Mouse (Mus musculus): Measurements from ENCODE around the gene Gm17581.
A peak's percentile ranks its signal among the peaks of the same experiment; 100 is the strongest.
"Not testable (repeated sequence)": the region's sequence is repeated elsewhere in the genome, so short reads cannot be mapped to it uniquely, and the experiment has no call there.

The Gm17581 gene

GRCm38 (mm10) chr2:155735766-155736165 lies at the start of gene Gm17581:
TSS of gene Gm17581 (minus strand) at chr2:155735866.
- DNase-seq (ENCODE audit: low read depth, low spot score): not testable (repeated sequence)

- no peak for DNase-seq (ENCODE audit: low read depth, low spot score)
Observed at GRCm38 (mm10) chr2:155784534-155784933, 48.9 kb upstream of the Gm17581 start.

GRCm38 (mm10) chr2:155779506-155779905 lies 43.8 kb upstream of the Gm17581 start:
- no peak for DNase-seq (ENCODE audit: low read depth, low spot score)

DNA sequence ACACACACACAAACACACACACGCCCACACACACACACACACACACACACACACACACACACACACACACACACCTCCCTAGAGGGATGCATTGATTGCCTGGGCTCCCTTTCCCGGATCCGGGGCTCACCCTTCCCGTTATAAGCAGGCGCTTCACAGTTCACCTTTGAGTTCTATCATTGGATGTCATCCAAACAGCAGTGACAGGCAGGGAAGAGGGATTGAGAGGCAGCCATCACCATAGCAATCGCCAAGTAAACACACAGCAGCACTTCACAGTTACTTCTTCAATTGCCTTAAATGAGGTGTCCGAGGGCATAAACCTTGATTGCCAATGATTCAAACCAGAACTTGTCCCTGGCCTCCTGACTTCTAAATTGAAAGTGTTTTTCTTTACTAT lies 43.4 kb upstream of the Gm17581 start:
- no peak for DNase-seq (ENCODE audit: low read depth, low spot score)

GRCm38 (mm10) chr2:155778004-155778403 lies 42.3 kb upstream of the Gm17581 start:
- DNase-seq (ENCODE audit: low read depth, low spot score): no peak

- no peak for DNase-seq (ENCODE audit: low read depth, low spot score)
Observed at GRCm38 (mm10) chr2:155777688-155777985, 42.0 kb upstream of the Gm17581 start.

- DNase-seq (ENCODE audit: low read depth, low spot score): no peak
Observed at GRCm38 (mm10) chr2:155776824-155777687, 41.4 kb upstream of the Gm17581 start.

DNA sequence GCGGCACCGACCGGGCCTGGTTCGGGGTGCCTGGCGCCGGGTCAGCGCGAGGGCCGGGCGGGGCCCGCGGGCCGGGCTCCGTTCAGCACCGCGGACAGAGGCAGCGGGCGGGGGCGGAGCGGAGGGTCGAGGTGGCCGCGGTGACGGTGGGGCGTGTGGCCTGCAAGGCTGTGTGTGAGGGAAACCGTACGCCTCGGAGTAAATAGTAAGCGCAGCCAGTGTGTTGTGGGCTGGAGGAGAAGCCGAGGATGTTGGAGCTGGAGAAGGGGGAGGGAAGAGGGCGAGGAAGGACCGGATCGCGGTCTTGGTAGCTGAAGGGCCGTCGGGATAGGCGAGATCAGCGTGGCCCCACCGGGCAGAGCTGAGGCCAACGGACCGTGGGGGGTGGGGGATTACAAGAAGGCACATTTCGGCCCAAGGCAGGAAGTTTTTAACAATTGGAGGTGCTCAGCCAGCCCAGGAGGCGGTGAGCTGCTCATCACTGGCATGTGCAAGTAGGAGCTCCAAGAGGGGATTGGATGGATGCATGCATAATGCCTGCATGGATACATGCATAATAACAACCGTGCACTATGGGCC lies 40.1 kb upstream of the Gm17581 start:
- DNase-seq (ENCODE audit: low read depth, low spot score): peak; percentile 59

- peak; percentile 32 for DNase-seq (ENCODE audit: low read depth, low spot score)
Observed at GRCm38 (mm10) chr2:155774927-155775684, 39.4 kb upstream of the Gm17581 start, which contains the start of gene Mmp24. TSS of gene Mmp24 (plus strand) at chr2:155775342.

DNA sequence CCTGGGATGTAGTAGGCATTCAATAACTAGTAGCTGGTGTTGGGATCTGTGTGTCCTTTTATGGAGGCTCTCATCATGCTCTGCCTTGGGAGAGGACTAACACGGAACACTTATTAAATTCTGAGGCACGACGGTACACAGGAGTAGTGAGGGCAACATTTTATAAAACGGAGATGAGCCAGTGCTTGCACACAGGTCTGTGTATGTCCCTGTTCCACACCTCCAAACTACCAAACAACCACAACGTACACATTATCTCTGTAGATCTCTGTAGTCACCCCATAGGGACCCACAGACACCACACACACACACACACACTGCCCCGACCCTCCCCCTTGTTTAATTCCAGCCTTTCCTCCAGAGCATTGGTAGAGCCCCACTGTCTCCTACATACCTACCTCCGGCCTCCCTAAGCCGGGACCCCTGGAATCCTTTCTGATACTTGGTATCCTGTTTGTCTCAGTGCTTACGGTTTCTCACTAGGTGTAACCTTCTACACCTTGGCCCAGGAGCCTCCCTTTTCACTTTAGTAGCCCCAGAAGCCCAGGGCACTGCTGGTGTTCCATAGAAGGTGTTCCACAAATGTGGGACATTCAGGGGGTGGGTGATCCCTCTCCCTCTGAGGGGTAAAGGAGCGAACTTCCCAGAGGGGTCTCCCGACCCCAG lies 38.7 kb upstream of the Gm17581 start:
- no peak for DNase-seq (ENCODE audit: low read depth, low spot score)

GRCm38 (mm10) chr2:155773664-155774063 lies 38.0 kb upstream of the Gm17581 start:
- DNase-seq (ENCODE audit: low read depth, low spot score): no peak

DNA sequence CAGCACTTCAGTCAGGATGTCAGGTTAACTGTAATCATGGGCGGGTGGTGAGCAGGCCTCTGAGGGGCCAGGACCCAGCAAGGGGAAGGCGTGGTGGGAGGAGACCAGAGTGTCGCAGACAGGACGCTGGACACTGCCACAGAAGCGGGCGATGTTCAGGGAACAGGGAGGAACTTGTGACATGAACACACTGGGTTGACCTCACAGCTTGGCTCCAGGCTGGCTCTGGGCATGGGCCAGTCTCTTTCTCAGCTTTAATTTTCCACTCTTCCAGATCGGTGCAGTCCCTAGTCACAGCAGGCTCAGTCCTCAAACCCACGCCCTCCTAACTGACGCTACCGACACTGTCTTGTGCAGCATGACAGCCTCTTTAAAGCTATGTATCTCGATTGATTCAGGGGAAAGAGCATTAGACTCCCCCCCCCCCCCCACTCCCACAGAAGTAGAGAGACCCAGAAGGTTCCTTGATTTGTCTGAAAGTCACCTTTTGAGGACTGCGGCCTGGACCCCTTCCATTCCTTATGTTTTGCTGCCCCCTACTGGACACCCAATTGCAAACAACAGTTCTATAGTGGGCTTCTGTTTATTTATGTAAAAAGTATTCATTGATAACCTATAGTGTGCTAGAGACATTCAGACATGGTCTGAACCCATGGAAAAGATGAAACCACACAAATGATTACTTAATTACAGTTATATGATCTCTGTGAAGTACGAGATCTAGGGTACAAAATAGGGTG lies 29.2 kb upstream of the Gm17581 start:
- peak; percentile 73 for DNase-seq (ENCODE audit: low read depth, low spot score)

- peak; percentile 59 for DNase-seq (ENCODE audit: low read depth, low spot score)
Observed at GRCm38 (mm10) chr2:155756855-155757566, 21.3 kb upstream of the Gm17581 start.

GRCm38 (mm10) chr2:155755746-155756145 lies 20.1 kb upstream of the Gm17581 start:
- DNase-seq (ENCODE audit: low read depth, low spot score): peak; percentile 83

DNA sequence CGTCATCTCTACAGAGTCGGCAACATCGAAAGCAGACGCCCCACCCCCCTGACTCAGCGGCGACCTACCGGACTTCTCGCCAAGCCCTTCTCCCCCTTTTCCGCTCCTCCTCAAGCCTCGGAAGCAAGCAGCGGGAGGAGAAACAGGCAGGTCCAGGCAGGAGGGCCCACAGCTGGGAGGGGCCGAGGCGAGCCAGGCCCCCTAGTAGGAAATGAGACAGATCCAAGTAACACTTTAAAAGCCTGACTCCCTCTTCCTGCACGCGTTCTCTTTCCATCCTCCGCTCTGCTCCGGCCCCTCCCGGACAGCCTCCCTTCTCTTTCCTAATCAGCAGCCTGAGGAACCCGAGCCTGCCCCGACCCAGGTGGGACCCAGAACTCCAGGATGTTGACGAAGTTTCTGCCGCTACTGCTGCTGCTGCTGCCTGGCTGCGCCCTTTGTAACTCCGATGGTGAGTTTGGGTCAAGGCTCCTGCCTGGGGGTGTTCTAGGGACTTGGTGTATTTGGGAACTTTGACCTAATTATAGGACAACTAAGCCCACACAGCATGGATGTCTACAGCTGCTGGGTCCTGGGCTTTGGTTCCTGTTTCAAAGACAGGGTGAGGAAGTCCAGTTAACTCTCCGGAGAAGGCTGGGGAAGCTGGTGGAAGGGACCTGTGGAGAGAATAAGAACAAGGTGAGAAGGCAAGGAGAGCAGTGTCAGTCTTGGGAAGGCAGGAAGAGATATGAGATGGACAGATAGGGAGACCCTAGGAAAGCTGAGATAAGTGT lies 15.5 kb upstream of the Gm17581 start, which contains the start of gene Procr:
Gene Procr, plus strand, starts transcription at position 104 of the 773 bp plus-strand sequence.
- DNase-seq (ENCODE audit: low read depth, low spot score): peak; percentile 76

- no peak for DNase-seq (ENCODE audit: low read depth, low spot score)
Observed at GRCm38 (mm10) chr2:155749394-155749793, 13.7 kb upstream of the Gm17581 start.

- DNase-seq (ENCODE audit: low read depth, low spot score): no peak
Observed at GRCm38 (mm10) chr2:155745487-155745886, 9.8 kb upstream of the Gm17581 start.

- DNase-seq (ENCODE audit: low read depth, low spot score): peak; percentile 32
Observed at GRCm38 (mm10) chr2:155743351-155743750, 7.7 kb upstream of the Gm17581 start.

- no peak for DNase-seq (ENCODE audit: low read depth, low spot score)
Observed at GRCm38 (mm10) chr2:155742931-155743337, 7.3 kb upstream of the Gm17581 start.

DNA sequence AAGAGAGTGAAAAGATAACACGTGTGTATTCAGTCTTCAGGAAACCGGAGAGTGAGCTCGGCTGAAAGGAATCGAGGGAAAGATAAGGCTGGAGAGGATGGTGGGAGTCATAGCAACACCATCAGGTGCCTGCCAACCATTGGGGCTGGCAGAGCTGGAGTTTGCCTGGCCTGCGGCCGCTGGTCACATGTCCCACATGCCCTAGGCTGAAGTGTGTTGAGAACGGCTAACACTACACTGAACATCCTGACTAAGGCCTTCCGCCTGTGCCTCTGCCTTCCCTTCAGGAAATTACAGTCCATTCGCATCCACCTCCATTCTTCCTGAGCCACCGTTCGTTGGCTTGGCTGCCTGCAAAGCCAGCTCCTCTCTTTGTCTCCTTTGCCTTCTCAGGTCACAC lies 6.5 kb upstream of the Gm17581 start:
- DNase-seq (ENCODE audit: low read depth, low spot score): no peak
